Mouse (Mus musculus): ENCODE measurements around the gene Sh2d3c. TPM values are rescaled to one million over a fixed set of nuclear protein-coding genes. Genes with fewer than 3 reads are reported as not detected.

The Sh2d3c gene
- polyA plus RNA-seq (2015; fragmentation: Nextera tagmentation; extraction: Ambion mirVana), result 43.2 and 46.2 TPM in 2 replicates

DNA sequence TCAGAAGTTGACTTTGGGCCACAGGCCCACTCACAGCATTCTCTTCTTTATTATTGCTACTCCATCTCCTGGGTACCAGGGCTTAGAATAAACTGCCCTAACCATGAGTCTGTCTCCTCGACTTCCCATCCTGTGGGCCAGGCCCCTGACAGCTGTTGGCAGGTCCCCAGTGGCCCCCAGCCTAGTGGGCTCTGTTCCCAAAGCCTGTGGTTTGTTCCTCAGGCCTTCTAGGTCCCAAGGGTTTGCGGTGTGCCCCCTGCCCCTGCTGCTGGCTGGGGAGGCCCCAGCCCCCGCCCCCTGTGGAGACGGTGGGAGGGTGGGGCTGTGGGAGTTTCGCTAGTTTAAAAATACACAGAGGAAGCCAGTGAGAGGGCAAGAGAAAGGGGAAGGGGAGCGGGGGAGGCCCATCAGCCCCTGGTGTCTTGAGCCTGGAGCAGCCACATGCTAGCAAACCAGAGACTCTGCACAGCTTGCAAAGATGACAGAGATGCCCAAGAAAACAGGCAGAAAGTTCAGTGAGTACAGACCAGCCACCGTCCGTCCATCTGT, at the start of gene Sh2d3c:
Gene Sh2d3c, plus strand, starts transcription at position 375 of the 549 bp plus-strand sequence.
- peak within 1 kb of the TSS; percentile 7; the same call in 1 of the 2 replicates for H3K27ac ChIP-seq (ENCODE audit: low read length)
- no peaks in the 10 kb centered on the region for H3K36me3 ChIP-seq (ENCODE audit: control insufficient read depth, insufficient read depth, low read length)
- H3K4me1 ChIP-seq (replicated peaks; ENCODE audit: control insufficient read depth, insufficient read depth, low read length), result peaks cover 15% of the 10 kb centered on the region
- H3K9me3 ChIP-seq (ENCODE audit: control insufficient read depth, low read length), result no peaks in the 10 kb centered on the region
- no peaks in the 10 kb centered on the region for H3K27me3 ChIP-seq (ENCODE audit: control insufficient read depth, insufficient read depth, low read depth, low read length)
- peak within 1 kb of the TSS; percentile 39 for H3K4me2 ChIP-seq (ENCODE audit: low read depth, low read length)
- 30% methylated on average over 8 of the region's 8 CpGs for WGBS
- peak; percentile 72 for ATAC-seq (ENCODE audit: low read depth)
- peak within 1 kb of the TSS; percentile 52 for H3K9ac ChIP-seq (ENCODE audit: low read length)
- peak within 1 kb of the TSS; percentile 38 for H3K4me3 ChIP-seq (ENCODE audit: low read length)

DNA sequence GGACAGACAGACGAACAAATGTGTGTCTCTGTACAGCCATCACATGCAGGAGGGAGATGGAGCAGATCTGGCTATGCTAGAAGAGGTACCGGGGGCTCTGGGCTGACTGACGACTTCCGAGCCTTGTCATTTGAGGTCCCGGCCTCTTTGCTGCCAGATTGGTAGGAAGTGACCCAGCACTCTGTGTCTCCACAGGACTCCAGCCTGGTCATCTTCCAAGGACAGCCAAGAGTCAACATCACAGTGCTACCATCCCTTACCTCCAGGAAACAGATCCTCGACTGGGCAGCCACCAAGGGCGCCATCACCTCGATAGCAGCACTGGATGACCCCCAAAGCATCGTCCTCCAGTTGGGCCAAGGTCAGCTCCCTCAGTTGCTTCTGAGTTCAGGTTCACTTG, 49.7 kb upstream of the Sh2d3c start:
- H3K9me3 ChIP-seq (ENCODE audit: control insufficient read depth, low read length), result no peaks in the 10 kb centered on the region; the same call in 1 of the 2 replicates
- no peaks in the 10 kb centered on the region for H3K27me3 ChIP-seq (ENCODE audit: control insufficient read depth, insufficient read depth, low read depth, low read length)
- no peak overlapping the region for H3K4me2 ChIP-seq (ENCODE audit: low read depth, low read length)
- H3K36me3 ChIP-seq (ENCODE audit: control insufficient read depth, insufficient read depth, low read length), result peaks cover 35% of the 10 kb centered on the region
- WGBS, result 85% methylated on average over 9 of the region's 9 CpGs
- no peak overlapping the region for H3K4me3 ChIP-seq (ENCODE audit: low read length)
- H3K27ac ChIP-seq (ENCODE audit: low read length), result no peak overlapping the region
- peaks cover 2% of the 10 kb centered on the region; the same call in 1 of the 2 replicates for H3K4me1 ChIP-seq (replicated peaks; ENCODE audit: control insufficient read depth, insufficient read depth, low read length)
- no peak overlapping the region for H3K9ac ChIP-seq (ENCODE audit: low read length)
- ATAC-seq (ENCODE audit: low read depth), result no peak

DNA sequence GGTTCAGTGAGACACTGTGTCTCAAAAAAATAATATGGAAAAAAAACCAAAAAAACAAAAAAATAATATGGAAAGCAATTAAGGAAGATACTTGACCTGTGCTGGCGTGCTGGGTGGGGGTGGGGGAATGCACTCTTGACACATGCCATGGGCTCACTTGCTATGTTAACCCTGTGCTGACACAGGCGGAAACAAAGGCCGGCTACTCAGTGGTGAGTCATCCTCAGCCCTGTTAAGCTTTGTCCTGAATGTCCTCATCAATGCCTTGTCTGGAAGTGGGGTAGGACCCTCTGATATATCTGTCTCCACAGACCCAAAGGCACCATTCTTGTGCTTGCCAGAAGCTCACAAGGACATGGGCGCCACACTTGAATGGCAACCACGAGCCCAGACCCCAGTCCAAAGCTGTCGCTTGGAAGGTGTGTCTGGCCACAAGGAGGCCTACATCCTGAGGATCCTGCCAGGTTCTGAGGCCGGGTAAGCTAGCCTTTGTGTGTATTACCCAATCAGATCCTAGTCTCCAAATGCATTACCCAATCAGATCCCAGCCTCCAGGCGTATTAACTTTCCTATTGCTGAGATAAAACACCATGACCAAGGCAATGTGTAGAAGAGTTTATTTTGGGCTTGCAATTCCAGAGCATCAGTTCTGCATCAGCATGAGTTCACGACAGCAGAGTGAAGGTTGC, 48.8 kb upstream of the Sh2d3c start:
- Histone ChIP-seq H3K9me3 (ENCODE audit: control insufficient read depth, low read length) (no peaks in the 10 kb centered on the region; the same call in 1 of the 2 replicates), H3K9ac (ENCODE audit: low read length) (no peak overlapping the region), H3K4me1 (replicated peaks; ENCODE audit: control insufficient read depth, insufficient read depth, low read length) (peaks cover 2% of the 10 kb centered on the region; the same call in 1 of the 2 replicates), H3K36me3 (ENCODE audit: control insufficient read depth, insufficient read depth, low read length) (peaks cover 36% of the 10 kb centered on the region), H3K4me2 (ENCODE audit: low read depth, low read length) (no peak overlapping the region), H3K27me3 (ENCODE audit: control insufficient read depth, insufficient read depth, low read depth, low read length) (no peaks in the 10 kb centered on the region), H3K4me3 (ENCODE audit: low read length) (no peak overlapping the region), H3K27ac (ENCODE audit: low read length) (no peak overlapping the region)
- no peak for ATAC-seq (ENCODE audit: low read depth)
- WGBS, result 69% methylated on average over 9 of the region's 9 CpGs

DNA sequence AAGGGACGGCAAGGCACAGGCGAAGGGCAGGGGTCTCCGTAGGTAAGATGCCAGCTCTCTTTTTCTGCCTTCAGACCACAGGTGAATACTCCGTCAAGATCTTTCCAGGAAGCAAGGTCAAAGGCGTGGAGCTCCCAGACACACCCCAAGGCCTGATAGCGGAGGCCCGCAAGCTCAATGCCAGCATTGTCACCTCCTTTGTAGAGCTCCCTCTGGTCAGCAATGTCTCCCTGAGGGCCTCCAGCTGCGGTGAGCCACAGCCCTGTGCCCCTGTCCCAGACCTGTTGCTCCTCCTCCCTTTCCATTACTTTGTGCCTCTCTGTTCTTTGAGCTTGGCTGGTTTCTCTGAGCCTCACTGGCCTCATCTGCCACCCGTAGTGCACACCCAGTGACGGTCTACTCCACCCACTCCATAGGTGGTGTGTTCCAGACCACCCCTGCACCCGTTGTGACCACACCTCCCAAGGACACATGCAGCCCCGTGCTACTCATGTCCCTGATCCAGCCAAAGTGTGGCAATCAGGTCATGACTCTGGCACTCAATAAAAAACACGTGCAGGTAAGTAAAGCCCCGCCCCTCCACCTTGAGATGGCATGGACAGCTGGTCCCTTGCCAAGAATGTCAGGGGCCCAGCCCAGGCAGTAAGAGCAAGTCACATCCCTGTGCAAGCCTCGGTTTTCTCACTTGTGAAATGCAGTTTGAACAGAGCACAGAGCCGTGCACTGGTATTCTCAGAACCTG, 47.5 kb upstream of the Sh2d3c start:
- ATAC-seq (ENCODE audit: low read depth), result peak; percentile 80
- no peak overlapping the region for H3K4me2 ChIP-seq (ENCODE audit: low read depth, low read length)
- H3K4me3 ChIP-seq (ENCODE audit: low read length), result no peak overlapping the region
- H3K36me3 ChIP-seq (ENCODE audit: control insufficient read depth, insufficient read depth, low read length), result peaks cover 39% of the 10 kb centered on the region
- H3K27ac ChIP-seq (ENCODE audit: low read length), result no peak overlapping the region
- H3K4me1 ChIP-seq (replicated peaks; ENCODE audit: control insufficient read depth, insufficient read depth, low read length), result peaks cover 2% of the 10 kb centered on the region; the same call in 1 of the 2 replicates
- H3K27me3 ChIP-seq (ENCODE audit: control insufficient read depth, insufficient read depth, low read depth, low read length), result no peaks in the 10 kb centered on the region
- no peaks in the 10 kb centered on the region; the same call in 1 of the 2 replicates for H3K9me3 ChIP-seq (ENCODE audit: control insufficient read depth, low read length)
- no peak overlapping the region for H3K9ac ChIP-seq (ENCODE audit: low read length)
- 69% methylated on average over 16 of the region's 16 CpGs for WGBS

DNA sequence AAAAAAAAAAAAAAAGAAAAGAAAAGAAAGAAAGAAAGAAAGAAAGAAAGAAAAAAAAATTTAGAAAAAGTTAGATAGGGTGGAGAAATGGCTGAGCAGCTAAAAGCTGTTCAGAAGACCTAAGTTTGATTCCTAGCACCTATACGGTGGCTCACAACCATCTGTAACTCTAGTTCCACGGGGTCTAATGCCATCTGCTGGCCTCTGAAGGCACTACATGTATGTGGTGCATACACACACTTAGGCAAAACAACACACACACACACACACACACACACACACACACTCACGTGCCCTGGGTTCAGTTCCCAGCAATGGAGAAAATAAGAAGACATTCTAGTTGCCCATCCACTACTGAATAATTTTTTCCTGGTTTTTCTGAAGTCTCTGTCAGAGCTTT, 44.0 kb upstream of the Sh2d3c start:
- no peaks in the 10 kb centered on the region; the same call in 1 of the 2 replicates for H3K9me3 ChIP-seq (ENCODE audit: control insufficient read depth, low read length)
- no peak overlapping the region for H3K4me3 ChIP-seq (ENCODE audit: low read length)
- H3K36me3 ChIP-seq (ENCODE audit: control insufficient read depth, insufficient read depth, low read length), result peaks cover 38% of the 10 kb centered on the region
- no peak overlapping the region for H3K27ac ChIP-seq (ENCODE audit: low read length)
- no peak overlapping the region for H3K4me2 ChIP-seq (ENCODE audit: low read depth, low read length)
- ATAC-seq (ENCODE audit: low read depth), result no peak
- H3K9ac ChIP-seq (ENCODE audit: low read length), result no peak overlapping the region
- WGBS, result 86% methylated on average over 3 of the region's 3 CpGs
- H3K27me3 ChIP-seq (ENCODE audit: control insufficient read depth, insufficient read depth, low read depth, low read length), result no peaks in the 10 kb centered on the region
- H3K4me1 ChIP-seq (replicated peaks; ENCODE audit: control insufficient read depth, insufficient read depth, low read length), result peaks cover 7% of the 10 kb centered on the region; the same call in 1 of the 2 replicates

DNA sequence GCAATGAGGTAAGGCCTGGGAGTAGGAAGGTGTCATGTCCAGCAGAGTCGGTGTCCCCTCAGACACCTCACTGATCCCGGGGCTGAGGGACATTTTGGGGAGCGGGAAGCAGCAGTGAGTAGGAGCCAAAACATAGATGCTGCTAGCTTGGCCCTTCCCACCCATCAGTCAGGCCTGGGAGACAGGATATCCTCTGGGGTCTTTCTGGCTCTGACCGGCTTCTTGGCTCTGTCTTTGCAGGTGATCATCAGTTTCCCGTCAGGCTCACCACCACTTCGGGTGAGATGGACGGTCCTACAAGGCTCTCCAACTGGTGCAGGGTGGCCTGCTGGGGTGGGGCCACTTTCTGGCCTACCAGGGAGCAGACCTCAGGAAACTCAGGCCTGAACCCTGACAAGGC, 43.2 kb upstream of the Sh2d3c start:
- H3K4me2 ChIP-seq (ENCODE audit: low read depth, low read length), result no peak overlapping the region
- H3K9me3 ChIP-seq (ENCODE audit: control insufficient read depth, low read length), result no peaks in the 10 kb centered on the region; the same call in 1 of the 2 replicates
- H3K9ac ChIP-seq (ENCODE audit: low read length), result no peak overlapping the region
- H3K4me1 ChIP-seq (replicated peaks; ENCODE audit: control insufficient read depth, insufficient read depth, low read length), result peaks cover 7% of the 10 kb centered on the region; the same call in 1 of the 2 replicates
- peaks cover 44% of the 10 kb centered on the region for H3K36me3 ChIP-seq (ENCODE audit: control insufficient read depth, insufficient read depth, low read length)
- H3K4me3 ChIP-seq (ENCODE audit: low read length), result no peak overlapping the region
- 79% methylated on average over 7 of the region's 7 CpGs for WGBS
- no peaks in the 10 kb centered on the region for H3K27me3 ChIP-seq (ENCODE audit: control insufficient read depth, insufficient read depth, low read depth, low read length)
- ATAC-seq (ENCODE audit: low read depth), result no peak
- no peak overlapping the region for H3K27ac ChIP-seq (ENCODE audit: low read length)

DNA sequence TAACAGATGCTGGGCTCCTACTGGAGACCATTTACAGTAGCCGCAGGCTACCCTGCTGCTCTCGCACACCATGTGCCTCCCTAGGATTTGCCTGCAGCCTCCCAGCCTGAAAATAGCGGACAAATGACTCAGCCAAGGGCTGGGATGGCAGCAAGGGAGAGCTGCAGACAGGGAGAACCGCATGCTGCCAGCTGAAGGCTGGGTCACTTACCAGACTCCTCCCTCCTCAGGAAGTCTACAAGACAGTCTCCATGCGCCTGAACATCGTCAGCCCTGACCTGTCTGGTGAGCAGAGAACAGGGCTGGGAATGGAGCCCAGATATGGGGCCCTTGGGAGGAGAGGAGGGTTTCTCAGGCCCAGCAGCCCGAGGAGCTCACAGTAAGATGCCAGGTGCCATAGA, 40.8 kb upstream of the Sh2d3c start:
- WGBS, result 29% methylated on average over 7 of the region's 7 CpGs
- H3K9me3 ChIP-seq (ENCODE audit: control insufficient read depth, low read length), result no peaks in the 10 kb centered on the region; the same call in 1 of the 2 replicates
- no peak overlapping the region; the same call in 1 of the 2 replicates for H3K9ac ChIP-seq (ENCODE audit: low read length)
- no peaks in the 10 kb centered on the region for H3K27me3 ChIP-seq (ENCODE audit: control insufficient read depth, insufficient read depth, low read depth, low read length)
- H3K4me2 ChIP-seq (ENCODE audit: low read depth, low read length), result no peak overlapping the region
- peak; percentile 63 for ATAC-seq (ENCODE audit: low read depth)
- H3K36me3 ChIP-seq (ENCODE audit: control insufficient read depth, insufficient read depth, low read length), result peaks cover 40% of the 10 kb centered on the region
- no peak overlapping the region for H3K4me3 ChIP-seq (ENCODE audit: low read length)
- peaks cover 5% of the 10 kb centered on the region; the same call in 1 of the 2 replicates for H3K4me1 ChIP-seq (replicated peaks; ENCODE audit: control insufficient read depth, insufficient read depth, low read length)
- H3K27ac ChIP-seq (ENCODE audit: low read length), result no peak overlapping the region

DNA sequence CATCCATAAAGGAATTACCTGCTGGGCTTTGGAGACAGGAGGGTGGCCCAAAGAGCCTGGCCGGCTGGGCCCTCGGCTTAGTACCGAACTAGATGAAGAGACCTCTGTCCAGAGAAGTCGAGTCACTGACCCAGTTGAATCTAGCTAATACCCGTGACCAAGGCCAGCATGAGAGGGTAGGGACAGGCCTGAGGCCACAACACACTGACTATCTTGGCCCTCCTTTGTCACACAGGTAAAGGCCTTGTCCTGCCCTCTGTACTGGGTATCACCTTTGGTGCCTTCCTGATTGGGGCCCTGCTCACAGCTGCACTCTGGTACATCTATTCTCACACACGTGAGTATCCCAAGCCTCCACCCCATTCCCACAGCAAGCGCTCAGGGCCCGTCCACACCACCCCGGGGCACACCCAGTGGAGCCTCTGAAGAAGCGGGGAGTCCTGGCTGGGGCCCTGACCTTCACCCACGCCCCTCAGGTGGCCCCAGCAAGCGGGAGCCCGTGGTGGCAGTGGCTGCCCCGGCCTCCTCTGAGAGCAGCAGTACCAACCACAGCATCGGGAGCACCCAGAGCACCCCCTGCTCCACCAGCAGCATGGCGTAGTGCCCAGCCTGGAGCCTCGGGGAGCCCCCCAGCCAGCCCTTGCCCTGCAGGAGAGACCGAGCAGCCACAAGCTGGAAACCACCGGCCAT, 39.7 kb upstream of the Sh2d3c start:
- 87% methylated on average over 19 of the region's 19 CpGs for WGBS
- Histone ChIP-seq H3K36me3 (ENCODE audit: control insufficient read depth, insufficient read depth, low read length) (peaks cover 39% of the 10 kb centered on the region), H3K27ac (ENCODE audit: low read length) (no peak overlapping the region)

More for the DNA sequence above, 39.7 kb upstream of the Sh2d3c start:
- H3K9ac ChIP-seq (ENCODE audit: low read length), result no peak overlapping the region
- no peaks in the 10 kb centered on the region for H3K9me3 ChIP-seq (ENCODE audit: control insufficient read depth, low read length)
- no peak overlapping the region for H3K4me2 ChIP-seq (ENCODE audit: low read depth, low read length)
- peaks cover 5% of the 10 kb centered on the region; the same call in 1 of the 2 replicates for H3K4me1 ChIP-seq (replicated peaks; ENCODE audit: control insufficient read depth, insufficient read depth, low read length)
- no peak overlapping the region for H3K4me3 ChIP-seq (ENCODE audit: low read length)
- no peak for ATAC-seq (ENCODE audit: low read depth)
- H3K27me3 ChIP-seq (ENCODE audit: control insufficient read depth, insufficient read depth, low read depth, low read length), result no peaks in the 10 kb centered on the region

All from lung, embryonic 16.5 days (tissue).